Mouse (Mus musculus): ENCODE data around the gene Hipk3.

DNA sequence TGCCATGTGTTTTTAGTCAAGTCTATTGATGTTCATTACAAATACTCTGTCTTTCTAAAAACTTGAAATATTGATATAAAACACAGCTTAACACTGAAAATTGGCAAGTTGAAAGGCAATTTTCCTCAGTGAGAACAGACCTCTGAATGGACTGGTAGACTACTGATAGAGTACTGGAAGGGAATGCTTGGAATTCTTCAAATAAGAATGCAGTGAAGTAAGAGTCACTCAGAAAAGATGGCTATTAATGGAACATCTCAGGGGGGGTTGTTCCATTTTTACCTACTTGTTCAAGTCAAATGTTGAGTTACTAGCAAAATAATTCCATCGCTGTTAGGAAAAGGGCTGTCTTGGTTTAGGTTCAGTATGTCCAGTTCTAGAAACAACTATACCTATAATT, 45.1 kb downstream of the Hipk3 start:
- no peak for TF ChIP-seq CTCF (IDR thresholded peaks at IDR 0.05; ENCODE audit: low read depth, low read length)
- no peak for TF ChIP-seq TAL1 (conservative IDR thresholded peaks at IDR 0.05; ENCODE audit: low read depth, low read length)
- no peak for TF ChIP-seq POLR2AphosphoS5 (IDR thresholded peaks at IDR 0.05; ENCODE audit: insufficient replicate concordance, low read depth, low read length)
- TF ChIP-seq GATA1 (IDR thresholded peaks at IDR 0.05; ENCODE audit: borderline replicate concordance, low read length), result no peak
- no peak for TF ChIP-seq GATA2 (IDR thresholded peaks at IDR 0.05; ENCODE audit: borderline replicate concordance, low read depth, low read length)

Measured in G1E (cell line).